Mouse (Mus musculus): ENCODE measurements around the gene Prkca.

Prkca gene

DNA sequence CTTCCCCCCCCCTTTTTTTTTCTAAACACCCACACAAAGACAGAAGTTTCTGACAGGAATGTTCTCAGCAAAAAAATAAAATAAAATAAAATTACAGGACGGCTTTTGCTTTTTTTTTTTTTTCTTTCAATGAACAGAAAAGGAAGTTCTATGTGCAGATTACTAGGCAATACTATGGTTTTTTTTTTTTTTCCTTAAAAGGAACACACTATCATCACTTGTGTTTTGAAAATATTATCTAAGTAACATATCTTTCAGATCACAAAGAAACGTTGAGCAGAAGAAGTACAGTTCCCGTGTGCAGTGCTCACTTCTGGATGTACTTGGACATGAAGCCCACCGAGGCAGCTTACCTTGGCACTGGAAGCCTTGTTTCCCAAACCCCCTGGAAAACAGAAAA is 3.4 kb downstream of the Prkca start:
- DNase-seq (ENCODE audit: low spot score in 2 of 2), result no peak

DNA sequence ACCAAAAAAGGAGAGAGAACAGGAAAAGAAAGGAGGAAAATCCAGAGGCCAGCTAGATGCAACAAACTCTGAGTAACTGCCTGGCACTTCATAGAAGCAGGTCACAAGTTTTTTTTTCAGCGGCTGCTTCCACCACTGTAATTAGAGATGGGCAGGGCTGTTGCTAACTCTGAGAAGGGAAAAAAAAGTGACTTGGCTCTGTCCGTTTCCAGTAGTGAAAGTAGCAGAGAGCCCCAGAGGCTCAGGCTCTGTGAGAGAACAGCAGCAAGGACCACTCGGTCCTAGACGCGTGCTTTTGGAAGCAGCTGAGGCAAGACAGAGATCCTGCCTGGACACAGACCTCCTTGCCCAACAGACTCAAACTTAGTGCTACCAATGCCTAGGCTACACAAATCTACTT is 7.3 kb downstream of the Prkca start:
- DNase-seq (ENCODE audit: low spot score in 2 of 2), result peak; percentile 28 to 29

DNA sequence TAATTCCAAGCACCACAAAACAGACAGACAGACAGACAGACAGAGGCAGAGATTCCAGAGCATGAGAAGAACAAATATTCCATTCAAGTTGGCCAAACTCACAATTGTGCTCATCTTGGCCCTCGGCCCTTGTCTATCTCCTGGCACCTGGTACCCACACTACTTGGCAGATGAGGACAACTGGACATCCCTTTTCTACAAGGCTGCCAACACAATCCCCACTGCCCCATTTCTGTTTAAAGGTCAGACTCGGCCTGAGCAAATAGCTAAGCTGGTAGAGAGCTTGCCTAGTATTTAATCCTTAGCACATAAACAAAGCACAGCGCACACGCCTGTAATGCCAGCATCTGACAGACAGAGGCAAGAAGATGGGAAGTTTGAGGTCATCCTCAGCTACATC is 8.2 kb downstream of the Prkca start:
- DNase-seq (ENCODE audit: low spot score in 2 of 2), result no peak

DNA sequence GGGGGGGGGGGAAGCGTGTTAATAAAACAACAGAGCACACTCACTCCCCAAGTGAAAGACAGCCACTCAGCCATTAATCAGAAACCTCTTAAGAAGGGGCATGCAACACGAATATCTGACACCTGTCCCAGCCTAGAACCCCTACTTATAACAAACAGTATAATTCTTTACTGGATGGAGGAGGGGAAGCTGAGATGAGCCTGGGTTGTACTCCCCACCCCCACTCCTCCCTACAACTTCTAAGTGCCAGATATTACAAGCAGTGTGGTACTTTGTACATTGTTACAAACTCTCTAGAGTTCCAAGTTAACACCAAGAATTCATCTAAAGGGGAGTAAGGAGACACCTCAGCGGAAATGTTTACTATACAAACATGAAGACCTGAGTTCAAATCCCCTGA is 9.1 kb downstream of the Prkca start:
- DNase-seq (ENCODE audit: low spot score in 2 of 2), result no peak

DNA sequence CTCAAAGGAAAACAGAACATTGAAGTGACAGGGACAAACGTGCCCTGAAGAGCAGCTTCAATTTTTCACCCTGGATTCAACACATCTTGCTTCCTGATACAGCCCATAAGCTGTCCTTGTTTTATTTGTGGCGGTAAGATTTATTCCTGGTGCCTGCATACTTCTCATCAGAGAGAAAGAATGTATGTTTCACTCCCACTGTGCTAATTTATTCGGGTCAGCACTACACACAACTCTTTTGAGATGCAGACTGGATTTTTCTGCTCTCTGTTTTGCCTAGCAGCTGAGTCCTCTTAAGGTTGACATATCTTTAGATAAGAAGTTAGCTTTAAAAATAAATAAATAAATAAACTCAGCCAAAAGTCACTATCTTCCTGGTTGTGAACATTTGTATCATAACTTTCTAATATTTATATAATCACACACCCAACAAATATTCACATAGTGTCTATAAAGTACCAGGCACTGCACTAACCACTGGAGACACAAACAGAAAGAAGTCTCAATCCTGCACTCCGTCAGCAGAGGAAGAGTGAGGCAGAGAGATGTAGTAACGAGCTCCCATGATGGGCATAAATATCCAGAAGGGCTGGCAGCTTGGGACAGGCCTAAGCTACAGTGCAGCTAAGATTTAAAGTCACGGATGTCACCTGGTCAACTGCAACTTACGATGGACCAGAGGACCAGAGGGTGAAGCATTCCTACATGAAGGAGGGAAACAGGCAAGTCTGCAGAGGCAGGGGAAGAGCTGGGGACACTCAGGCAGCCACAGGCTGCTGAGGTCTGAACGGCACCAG is 9.9 kb downstream of the Prkca start:
- DNase-seq (ENCODE audit: low spot score in 2 of 2), result no peak

DNA sequence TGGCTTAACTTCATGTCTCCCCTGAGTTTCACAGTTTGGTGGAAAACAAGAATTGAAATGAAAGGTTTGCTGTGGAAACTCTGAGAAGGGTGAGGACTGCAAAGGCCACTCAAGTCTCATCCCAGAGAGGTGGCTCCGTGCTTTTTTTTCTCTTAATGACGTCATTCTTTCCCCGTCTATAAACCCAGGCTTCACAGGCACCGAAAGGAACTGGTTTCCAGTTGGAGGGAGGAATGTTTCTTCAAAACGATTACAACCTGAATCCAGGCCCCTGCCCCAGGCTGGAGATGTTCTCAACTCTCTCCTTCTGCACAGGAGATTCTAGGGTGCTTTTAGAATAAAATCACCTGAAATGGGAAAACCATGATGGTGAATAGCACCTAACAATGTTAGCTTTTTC is 10.7 kb downstream of the Prkca start:
- DNase-seq (ENCODE audit: low spot score in 2 of 2), result no peak

DNA sequence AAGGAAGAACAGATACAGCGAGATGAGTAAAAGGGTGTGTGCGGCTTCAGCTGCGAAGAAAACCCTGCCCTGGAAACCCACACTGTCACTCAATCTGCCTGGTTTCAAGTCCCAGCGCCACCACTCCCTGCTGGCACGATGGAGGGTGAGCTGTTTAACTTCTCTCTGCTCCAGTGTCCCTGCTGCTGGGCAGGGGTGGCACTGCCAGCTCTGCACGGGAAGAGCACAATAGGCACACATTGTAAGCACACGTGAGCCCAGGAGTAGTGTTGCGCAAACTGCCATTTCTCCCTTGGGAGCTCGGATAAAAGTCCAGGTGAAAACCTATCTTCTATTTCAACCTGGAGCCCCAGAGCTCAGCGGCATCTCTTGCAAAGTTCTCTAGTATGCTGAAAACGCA is 12.9 kb downstream of the Prkca start:
- DNase-seq (ENCODE audit: low spot score in 2 of 2), result no peak

DNA sequence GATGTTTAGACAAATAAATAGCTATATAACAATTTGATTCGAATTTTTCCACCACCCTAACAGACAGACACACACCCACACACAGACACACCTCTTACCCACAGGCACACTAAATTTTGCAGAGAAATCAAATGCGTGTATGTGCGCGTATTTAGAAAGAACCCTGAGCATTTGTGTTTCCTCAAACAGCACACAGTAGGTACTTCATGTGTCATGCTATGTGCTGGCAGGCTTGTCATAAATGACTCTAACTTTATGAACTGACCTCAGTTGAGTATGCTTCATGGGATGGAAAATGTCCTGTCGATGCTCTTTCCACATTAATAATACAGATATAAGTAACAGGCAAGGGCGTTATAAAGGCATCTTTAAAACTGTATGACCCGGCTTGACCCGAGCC is 17.8 kb downstream of the Prkca start:
- no peak for DNase-seq (ENCODE audit: low spot score in 2 of 2)

DNA sequence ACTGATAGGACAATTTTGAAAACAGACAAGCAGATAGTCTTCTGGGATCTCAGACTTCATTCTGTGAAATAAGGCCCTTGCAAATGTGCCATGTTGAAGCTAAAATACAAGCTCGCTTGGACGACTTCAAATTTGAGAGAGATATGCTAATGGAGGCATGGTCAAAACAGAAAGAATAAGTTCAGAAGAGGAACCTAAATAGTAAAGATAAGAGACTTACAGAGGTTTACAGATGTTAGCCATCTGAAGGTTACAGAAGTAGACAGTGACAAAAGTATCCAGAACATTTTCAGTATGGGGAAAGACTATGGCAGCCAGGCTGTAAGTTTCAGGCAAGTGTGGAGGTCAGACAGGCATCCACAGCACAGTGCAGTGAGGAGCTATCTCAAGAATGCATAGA is 21.6 kb downstream of the Prkca start:
- DNase-seq (ENCODE audit: low spot score in 2 of 2), result no peak

DNA sequence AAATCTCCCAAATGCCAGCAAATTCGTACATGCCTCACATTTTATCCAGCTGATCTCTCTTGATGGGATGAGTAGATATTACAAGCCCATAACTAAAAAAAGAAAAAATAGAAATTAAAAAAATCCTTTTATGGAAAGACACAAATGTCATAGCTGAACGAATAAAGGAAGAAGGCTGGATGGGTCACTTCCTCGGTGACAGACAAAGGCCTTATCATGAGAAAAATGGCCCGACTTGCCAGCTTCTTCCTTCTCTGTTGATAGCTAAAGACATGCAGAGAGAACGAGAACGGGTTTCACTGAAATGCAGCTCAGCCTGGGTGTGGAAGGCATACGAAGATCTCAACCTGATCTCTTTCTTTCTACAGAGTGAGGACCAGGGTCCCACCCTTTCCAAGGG is 23.2 kb downstream of the Prkca start:
- DNase-seq (ENCODE audit: low spot score in 2 of 2), result no peak

DNA sequence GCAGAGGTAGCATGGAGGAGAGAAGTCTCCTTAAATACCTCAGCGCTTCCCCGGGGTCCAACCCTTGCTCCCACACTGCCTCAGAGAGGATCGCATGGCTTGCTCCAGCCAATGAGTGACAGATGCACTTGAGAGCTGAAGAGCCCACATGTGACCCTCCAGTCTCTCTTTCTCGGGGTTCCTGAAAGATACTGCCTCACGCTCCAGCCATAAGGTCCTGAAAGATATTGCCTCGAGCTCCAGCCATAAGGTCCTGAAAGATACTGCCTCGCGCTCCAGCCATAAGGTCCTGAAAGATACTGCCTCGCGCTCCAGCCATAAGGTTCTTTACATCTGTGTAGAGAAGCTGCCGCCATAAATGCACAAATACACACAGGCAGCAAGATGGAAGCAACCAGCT is 24.6 kb downstream of the Prkca start:
- DNase-seq (ENCODE audit: low spot score in 2 of 2), result no peak

DNA sequence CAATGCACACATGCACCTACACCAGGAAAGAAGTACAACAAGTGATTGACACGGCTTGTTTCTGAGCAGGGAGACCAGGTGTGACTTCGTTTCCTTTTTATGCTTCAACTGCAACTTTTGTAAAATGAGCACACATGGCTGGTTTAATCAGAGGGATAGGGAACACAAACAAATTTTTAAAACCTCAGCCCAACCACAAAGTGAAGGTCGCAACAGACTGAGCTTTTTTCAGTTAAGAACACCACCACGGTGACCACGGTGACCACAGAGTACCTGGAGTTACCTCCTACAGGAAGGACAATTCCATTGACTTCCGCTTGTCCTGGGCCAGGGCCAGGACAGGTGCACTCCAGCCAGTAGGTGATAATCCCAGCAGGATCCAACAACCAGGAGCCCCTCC is 25.9 kb downstream of the Prkca start:
- DNase-seq (ENCODE audit: low spot score in 2 of 2), result no peak

DNA sequence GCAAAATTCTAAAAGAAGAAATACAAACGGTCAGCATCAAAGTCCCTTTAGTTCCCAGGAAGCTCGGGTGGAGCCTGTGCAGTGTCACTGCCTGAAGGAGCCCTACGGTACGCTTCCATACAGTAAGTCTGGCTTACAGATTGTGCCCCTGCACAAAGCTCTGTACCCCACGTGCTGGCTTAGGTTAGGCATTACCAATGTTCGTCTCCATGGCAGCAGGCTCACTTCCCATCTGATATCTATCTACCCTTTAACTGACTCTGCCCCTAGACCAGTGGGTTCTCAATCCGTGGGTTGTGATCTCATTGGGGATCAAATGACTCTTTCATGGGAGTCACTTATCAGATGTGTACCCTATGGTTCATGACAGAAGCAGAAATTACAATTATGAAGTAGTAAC is 28.0 kb downstream of the Prkca start:
- DNase-seq (ENCODE audit: low spot score in 2 of 2), result no peak

DNA sequence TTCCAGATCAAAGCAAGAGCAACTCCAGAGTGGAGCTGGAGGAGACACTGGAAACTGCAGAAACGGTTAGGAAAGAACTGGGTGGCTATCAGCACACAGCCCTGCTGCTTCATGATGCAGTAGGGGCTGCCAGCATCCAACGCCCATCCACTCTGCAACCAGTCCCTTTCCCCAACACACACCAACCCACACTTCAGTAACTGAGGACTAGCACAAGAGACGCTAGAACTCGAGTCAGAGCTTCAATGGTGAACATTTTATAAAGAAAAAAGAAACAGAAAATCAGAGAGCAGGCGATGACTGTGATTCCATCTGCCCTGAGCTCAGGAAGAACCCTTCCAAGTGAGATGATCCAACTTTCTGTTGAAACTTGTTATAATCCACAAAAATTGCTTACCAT is 31.2 kb downstream of the Prkca start:
- no peak for DNase-seq (ENCODE audit: low spot score in 2 of 2)

DNA sequence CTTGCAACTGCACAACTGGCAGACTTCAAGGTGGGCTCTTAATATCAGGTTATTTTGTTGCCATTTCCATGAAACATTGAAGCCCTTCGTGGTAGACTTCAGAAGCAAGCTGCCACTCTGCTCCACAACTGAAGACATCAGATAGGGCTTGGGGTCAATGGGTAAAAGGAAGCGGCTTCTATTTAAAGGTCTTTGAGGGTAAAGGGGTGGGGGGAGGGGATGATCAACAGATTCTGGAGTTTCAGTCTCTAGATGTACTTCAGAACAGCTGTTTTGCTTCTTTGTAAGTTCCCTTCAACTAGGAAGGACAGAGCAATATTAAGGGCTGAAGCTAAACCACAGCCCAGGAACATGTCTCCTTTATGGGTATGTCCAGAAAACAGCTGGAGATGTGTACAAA is 31.8 kb downstream of the Prkca start:
- DNase-seq (ENCODE audit: low spot score in 2 of 2), result no peak

DNA sequence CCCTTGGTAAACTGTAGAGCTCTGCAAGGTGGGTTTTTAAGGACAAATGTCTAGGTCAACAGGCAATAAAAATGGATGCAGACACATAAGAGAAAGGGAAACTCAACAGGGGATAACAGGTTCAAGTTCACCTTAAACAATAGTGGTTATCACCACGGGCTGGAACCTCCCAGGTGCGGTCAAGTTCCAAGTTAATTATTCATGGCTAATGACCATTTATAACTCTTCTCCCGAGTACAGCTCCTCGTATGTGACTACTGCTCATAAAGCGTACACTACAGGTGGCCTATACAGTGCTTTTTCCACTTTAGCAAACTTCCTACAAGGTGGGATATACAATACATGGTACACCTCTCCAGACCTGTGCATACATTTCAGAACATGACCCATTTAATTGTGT is 33.9 kb downstream of the Prkca start:
- DNase-seq (ENCODE audit: low spot score in 2 of 2), result no peak

DNA sequence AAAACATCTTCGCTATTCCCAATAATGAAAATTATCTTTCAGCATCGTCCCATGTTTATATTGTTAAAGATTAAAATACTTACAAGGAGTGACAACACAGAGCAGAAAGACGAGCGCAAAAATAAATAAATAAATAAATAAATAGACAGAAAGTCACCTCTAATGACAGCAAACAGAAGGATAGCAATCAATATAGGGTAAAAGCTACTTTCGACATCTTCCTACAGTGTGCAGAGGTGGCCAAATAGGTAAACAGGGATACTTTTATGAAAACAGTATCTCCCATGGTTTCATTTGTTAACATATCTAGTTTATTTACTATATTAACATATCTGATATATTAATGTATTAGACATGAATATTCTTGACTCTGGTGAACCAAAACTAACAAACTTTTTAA is 35.5 kb downstream of the Prkca start:
- no peak for DNase-seq (ENCODE audit: low spot score in 2 of 2)

DNA sequence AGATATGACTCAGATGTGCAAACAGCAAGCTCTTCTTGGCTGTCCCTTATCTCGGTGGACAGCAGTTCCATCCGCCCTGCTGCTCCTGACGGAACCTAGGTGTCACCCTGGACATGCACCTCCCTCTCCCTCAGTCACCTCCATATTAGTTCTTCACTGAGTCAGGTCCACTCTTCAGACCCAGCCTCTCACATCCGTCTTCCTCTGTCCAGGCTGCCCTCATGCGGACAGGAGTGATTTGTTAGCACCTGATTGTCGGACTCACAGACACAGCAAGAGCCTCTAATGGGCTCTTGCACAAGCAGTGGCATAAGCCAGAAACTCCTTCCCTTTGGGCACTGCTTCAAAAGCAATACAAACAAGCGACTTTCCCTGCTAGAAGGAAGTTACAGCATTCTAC is 36.5 kb downstream of the Prkca start:
- no peak for DNase-seq (ENCODE audit: low spot score in 2 of 2)

DNA sequence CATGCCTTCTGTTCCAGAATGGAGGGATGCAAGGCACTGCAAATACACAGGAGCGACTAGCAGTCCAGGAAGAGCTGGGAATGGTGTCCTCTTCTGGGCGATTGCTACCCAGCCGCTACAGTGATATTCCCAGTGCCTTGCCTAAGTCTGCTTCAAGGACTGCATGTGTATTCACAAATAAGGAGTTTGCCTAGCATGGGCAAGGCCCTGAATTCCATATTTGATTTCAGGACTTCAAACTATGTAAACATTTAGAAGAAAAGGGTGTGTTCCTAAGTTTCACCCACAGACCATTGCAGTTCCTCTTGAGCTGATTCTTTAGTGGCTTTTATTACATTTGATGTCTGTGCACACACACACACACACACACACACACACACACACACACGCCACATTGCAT is 39.9 kb downstream of the Prkca start:
- DNase-seq (ENCODE audit: low spot score in 2 of 2), result no peak

DNA sequence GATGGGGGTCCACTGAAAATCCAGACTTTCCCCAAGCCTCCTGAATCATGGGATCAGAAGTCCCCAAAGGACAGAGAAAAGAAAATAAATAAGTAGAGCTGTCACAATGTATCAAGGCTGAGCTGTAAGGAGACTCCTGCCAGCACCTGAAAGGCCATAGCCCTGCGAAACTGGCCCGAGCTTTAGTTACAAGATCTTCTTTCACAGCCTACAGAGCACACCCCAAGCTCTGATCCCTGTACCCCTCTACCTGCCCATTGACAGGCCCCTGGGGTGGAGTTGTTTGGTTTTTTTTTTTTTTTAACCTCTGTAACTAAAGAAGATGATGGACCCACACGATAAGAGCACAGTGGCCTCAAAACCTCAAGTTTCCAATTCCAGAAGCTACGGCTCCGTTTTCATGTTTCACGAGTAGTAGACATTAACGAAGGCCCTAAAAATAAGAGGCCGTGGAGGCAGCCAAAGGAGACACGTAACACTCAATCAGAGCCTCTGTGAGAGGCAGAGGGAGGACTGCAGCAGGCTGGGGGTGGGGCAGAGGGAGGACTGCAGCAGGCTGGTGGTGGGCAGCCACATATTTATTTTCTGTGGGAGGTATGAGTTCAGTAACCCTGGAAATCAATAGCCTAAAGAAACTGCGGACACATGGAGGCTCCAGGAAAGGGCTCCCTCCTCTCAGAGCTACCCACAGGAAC is 41.8 kb downstream of the Prkca start:
- DNase-seq (ENCODE audit: low spot score in 2 of 2), result no peak

DNA sequence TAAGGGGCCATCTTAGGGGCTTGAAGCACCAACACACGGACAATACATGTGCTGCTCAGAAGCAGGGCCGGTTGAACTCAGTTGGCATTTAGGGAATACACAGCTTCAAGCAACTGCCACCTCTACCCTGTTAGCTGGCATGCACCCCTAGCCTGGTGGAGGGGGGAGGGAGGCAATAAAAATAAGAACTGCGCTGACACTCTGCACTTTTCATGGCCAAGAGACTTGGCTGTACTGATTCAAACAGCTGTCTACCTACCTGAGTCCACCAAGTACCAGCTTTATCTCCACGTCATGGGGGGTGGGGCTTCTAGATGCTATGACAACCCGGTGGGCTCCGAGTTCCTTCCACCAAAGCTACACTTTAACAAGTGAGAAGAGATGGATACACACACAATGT is 42.7 kb downstream of the Prkca start:
- DNase-seq (ENCODE audit: low spot score in 2 of 2), result peak; percentile 15

DNA sequence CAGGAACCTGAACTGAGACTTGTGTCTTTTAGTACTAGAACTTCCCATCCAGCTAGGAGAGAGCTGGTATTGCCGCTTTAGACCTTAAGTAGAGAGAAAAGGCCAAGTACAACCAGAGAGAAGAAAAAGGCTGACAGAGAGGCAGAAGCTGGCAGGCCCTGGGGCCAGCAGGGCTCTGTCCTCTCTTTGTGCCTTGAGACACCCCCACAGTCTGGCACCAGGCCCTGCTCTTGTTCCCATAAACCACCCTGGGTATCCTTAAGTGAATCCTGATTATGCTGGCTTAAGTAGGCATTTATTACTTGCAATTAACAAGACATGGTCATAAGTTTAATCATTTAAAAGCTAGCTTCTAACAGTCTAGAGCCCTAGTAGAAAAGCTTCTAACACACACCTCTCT is 43.3 kb downstream of the Prkca start:
- DNase-seq (ENCODE audit: low spot score in 2 of 2), result no peak

DNA sequence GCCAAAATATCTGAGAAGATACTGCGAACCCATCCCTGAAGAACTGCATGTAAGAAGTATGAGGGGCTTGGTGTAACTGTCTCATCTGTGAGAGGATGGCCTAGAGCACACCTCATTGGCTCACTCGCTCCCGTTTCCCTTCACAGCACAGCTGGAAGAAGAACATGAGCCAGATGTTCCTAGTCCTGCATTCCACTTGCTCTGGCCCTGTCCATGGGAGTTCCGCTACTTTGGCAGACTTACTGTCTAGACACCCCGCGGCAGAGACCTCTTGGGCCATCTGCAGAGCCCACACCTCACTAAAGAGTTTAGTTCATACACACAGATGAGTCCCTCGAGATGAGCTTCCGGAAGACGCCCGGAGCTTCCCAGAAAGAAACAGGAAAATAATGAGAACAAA is 43.8 kb downstream of the Prkca start:
- peak; percentile 14 to 34 for DNase-seq (ENCODE audit: low spot score in 2 of 2)

DNA sequence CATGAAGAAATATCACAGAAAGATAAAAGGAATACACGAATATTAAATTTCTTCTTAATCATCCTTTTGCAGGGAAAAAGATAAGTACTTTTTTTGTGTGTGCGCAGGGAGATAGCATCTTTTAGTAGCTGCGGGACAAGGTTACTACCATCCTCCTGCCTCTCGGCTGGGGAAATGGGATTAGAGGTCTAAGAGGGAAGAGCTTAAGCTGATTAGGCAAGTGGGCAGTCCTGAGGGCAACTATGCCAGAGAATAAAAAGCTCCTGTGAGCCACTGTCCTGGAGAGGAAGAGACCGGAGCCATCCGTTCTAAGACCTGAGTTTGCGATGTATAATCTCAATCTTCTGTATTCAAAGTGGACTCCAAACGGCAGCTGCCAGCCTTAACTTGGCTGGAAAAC is 45.8 kb downstream of the Prkca start:
- DNase-seq (ENCODE audit: low spot score in 2 of 2), result no peak
